Mouse (Mus musculus) megakaryocyte progenitor cell, adult 5-6 weeks (primary cell): ENCODE results near the gene Hoxd8. TPM values are rescaled to one million over a fixed set of nuclear protein-coding genes. Genes with fewer than 3 reads are reported as not detected.
A peak's percentile ranks its signal among the peaks of the same experiment; 100 is the strongest.

Experiments used
- ATAC-seq: replicated peaks from 2 replicates; pipeline ENCODE4 v1.8.0; 2016; ENCODE audit warnings: mild to moderate bottlenecking, moderate TSS enrichment, inconsistent platforms; ENCODE audit not compliant: poor library complexity
- total RNA-seq, 2 experiments: library from RNA; stranded (forward) in 1 of 2; stranded (reverse) in 1 of 2; fragments of 157-497, 149-512 nt in 1 of 2; fragments of 200-1000 nt in 1 of 2; gene quantifications; 2 replicates each; pipeline versions ENCODE4 v1.2.3 to v1.2.4; 2015 to 2017

Hoxd8 gene
- total RNA-seq, 2 experiments from 2014 or later, result not detected

DNA sequence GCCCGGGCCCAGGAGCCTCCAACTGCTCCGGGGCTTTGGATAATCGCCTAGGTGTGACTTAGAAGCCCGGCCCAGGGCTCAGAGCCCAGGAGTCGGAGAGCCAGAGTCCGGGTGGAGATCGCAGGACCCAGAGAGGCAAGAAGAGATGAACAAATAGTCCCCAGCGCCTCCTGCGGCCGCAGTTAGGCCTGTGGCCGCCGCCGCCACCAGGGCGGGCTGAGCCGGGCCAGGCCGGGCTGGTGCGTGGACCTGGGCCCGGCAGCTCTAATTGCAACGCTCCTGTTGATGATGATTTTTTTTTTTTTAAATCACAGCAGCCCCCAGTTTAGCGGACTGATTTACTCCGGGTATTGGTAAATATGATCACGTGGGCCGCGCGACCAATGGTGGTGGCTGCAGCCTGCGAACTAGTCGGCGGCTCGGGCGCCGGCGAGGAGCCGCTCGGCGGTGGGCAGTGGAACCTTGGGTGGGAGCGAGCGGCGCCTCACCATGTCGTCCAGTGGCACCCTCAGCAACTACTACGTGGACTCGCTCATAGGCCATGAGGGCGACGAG is 6.8 kb upstream of the Hoxd8 start, which contains the start of gene Hoxd9:
Gene Hoxd9, plus strand, starts transcription at position 161 of the 555 bp plus-strand sequence.
- no peak; the same call in 1 of the 2 replicates for ATAC-seq

DNA sequence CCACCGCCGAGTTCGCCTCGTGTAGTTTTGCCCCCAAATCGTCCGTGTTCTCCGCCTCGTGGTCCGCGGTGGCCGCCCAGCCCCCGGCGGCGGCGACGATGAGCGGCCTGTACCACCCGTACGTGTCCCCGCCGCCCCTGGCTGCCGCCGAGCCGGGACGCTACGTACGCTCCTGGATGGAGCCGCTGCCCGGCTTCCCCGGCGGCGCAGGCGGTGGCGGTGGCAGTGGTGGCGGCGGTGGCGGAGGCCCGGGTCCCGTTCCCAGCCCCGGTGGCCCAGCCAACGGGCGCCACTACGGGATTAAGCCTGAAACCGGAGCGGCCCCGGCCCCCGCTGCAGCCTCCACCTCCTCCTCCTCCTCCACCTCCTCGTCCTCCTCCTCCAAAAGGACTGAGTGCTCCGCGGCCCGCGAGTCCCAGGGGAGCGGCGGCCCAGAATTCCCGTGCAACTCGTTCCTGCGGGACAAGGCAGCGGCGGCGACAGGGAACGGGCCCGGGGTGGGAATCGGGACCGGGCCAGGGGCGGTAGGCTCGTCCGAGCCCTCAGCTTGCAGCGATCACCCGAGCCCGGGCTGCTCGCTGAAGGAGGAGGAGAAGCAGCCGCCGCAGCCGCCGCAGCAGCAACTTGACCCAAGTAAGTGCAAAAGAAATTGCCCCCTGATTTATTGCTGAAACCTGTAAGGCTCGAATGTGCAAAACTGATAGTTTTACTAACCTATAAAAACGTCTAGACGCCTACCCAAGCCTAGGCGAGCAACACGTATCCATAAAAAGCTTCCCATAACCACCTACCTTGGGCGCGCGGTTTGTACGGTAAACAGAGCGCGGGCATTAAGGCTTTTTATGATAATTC is 6.0 kb upstream of the Hoxd8 start:
- no peak for ATAC-seq

DNA sequence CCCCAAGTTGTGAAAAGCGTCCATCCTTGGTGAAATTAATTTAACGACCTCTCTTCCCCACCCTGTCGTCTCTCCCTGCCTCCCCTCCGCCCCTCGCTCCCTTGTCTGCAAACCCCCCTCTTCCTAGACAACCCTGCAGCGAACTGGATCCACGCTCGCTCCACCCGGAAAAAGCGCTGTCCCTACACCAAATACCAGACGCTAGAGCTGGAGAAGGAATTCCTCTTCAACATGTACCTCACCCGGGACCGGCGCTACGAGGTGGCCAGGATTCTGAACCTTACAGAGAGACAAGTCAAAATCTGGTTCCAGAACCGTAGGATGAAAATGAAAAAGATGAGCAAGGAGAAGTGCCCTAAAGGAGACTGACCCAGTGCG is 5.4 kb upstream of the Hoxd8 start:
- no peak for ATAC-seq

DNA sequence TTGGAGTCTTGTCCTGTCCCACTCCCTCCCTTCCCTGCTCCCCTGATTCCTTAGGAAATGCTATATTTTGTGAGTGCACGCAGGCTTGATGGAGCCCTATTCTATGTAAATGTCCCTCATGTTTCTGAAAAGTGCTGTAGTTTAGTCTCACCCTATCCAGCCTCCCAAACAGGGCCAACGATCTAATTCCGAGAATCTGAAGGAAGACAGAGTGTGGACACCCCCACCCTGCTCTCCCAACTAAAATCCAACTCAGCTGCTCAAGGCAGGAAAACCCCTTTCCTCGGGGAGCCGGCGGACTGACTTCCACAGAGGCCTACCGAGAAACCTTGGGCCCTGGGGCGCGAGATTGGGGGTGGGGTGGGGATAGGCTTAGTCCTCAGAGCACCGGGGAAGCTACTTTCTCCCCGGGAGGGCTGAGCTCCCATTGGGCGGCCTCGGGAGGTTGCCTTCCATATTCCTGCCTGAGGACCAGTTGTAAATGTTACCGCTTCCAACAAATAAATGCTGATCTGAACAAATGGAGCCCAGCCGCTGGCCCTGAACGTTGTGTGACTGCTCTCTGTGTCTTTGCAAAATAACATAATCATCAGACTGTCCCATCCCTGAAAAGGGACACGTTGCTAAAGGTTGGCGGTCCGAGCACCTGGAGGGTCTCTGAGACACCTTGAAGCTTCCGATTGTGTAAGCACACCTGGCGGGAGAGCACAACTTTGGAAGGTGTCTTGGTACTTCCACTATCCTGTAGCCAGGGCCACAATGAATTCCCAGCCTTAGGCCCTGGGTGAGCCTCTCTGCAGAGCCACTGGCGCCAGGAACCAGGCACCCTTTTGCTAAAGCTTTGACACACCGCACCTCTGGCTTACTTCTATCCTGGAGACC is 4.5 kb upstream of the Hoxd8 start:
- ATAC-seq, result no peak

DNA sequence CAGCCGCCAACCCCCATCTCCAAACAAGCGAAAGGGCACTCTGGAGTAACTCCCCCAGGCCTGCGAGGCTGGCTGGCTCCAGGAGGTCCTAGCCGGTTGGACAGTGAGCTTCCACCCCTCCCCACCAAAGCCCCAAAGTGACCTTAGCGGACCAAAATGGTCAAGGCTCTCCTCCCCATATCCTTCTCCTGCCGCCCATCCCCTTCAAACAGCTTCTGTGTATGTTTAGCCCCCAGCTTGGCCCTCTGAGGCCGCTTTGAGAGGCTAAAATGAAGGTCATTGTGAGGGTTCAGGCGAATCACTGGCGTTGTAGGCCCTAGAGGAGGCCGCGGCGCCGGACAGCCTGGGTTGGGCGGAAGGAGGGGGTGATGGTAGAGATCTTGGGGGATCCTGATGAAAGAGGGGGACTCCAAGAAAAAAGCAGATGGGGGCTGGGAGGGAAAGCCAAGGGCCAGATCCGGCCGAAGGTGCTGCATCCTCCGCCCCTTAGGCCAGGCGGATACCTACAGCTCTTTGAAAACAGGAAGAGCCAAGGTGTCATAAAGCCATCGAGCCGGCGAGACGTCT is 3.8 kb upstream of the Hoxd8 start:
- ATAC-seq, result no peak

DNA sequence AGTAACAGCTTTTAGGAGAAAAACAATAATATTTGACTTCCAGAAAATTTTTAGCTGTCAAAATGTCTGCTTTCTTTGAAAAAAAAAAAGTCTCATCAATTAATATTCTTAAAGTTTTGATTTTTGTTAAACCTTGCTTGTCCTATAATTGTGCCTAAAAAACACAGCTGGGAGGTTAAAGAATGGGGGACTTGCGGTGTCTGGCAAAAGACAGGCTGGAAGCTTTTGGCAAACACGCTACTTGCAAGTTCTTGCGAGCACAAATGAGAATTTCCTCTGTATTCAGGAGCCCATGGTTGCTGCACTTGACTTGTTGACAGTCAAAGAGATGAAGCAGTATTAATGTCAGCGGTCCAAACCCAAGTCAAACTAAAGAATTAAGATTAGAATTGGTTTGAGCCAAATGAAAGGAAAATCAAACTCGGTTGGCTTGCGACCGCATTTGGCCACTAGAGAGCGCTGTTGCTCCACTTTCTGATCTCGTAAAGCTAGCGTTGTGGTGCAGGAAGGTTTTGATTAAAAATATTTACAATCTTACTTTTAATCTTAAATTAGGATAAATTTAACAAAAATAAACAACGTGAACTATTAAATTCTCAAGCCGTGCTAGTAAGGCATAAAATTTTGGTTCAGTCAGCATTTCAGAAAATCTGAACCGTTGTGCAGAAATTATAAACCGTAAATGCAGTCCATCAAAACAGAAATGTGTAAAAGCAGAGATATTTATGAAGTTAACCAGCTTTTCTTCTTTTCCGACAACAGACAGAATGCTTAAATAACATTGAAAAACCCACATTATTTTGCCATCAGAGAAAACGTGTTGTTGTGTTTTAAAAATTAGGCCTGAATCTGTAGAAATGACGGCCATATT is 2.2 kb upstream of the Hoxd8 start:
- ATAC-seq, result peak; percentile 54; the same call in 1 of the 2 replicates

DNA sequence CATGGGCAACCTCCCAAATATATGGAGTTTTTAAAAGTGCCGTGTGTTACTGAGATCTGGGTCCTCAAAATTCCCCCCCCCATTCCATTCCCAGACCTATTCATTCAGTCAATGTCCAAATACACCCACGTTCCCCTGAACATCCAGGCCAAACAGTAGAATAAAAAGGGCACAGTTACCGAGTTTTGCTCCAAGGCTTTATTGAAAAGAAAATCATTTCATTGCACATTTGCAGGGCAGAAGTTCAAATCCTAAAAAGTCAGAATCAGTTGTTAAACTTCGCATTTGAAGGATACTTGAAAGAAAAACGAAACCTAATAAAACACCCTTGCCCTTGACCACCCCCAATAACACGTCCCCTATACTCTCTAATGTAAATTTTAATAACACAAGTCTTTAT is 1.6 kb upstream of the Hoxd8 start:
- no peak for ATAC-seq

DNA sequence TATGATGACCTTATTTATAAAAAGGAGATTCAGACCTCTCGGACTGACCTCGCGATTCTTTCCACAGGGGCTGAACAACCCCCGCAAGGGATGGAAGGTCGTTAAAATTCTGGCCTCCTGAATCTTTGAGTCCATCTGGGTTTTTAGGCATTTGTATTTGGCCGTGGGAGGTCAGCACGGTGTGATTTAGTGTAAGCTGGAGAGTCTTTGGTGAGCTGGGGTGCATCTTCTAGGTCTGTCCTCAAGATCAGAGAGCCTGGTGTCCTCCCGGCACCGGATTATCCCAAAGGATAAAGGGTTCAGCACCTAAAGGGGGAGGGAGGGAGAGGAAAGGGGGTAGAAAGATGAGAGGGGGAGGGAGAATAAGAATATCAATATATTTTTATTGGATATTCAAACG is 1.1 kb upstream of the Hoxd8 start:
- no peak for ATAC-seq

DNA sequence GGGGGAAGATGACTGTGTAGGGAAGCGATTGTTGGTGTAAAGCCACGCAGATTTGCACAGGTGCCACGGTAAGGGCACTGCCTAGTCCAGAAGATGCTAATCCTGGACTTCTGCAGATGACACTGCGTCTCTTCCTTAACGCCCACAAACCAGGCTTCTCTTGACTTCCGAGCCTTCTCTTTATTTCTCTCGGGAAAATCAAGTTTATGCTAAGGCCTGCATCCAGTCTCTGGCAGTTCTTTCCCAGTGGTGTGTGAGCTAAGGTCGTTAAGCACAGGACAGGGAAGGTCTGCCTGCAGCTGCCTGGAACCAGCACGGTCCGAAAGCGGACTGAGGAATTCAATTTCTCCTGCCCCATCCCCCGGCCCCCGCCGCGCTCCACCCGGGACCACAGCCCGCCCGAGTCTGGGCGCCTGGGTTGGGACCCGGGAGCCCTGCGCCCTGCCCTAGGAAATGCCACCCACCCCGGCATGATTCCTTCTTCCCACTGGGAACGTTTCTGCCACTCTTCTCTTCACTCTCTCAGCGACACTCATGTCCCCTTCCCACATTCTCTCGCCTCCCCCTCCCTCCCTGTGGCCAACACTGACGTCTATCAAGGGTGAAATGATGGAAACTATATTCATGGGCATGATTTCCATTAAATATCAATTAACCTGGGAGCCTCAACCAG is 559 bp upstream of the Hoxd8 start:
- no peak for ATAC-seq

DNA sequence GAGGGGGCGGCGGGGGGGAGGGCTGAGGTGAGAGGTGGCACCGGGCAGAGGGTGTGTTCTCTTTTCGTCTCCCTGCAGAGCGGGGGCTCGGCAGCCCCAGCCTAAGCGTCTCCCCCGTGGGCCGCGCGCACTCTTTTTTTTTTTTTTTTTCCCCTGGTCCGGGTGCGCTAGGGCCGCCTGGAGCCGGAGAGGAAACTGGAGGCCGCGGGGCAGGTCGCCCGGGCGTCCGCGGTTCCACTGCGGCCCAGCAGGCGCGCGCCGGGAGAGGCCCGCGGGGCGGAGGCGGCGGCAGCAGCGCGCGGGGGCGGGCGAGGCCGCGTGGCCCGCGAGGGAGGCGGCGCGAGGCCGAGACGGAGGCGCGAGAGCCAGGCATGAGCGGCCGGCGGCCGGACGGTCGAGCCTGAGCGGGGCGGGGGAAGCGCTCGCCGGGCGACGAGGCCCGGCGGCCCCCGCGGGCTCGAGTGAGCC is 618 bp downstream of the Hoxd8 start:
- no peak for ATAC-seq

DNA sequence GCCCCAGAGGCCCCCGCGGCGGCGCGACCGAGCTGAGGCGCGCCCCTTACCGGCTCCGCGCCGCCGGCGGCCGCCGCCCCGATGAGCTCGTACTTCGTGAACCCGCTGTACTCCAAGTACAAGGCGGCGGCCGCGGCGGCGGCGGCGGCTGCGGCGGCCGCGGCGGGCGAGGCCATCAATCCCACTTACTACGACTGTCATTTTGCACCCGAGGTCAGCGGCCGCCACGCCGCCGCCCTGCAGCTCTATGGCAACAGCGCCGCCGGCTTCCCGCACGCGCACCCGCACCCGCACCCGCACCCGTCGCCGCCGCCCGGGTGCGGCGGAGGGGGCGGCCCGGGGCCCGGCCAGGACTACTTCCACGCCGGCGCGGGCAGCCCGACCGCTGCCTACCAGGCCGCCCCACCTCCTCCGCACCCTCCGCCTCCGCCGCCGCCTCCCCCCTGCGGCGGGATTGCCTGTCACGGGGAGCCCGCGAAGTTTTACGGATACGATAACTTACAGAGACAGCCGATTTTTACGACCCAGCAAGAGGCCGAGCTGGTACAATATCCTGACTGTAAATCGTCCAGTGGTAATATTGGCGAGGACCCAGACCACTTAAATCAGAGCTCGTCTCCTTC is 1.2 kb downstream of the Hoxd8 start:
- ATAC-seq, result 0 out of 2 replicates have a peak, but pooled peaks have one; percentile 14

DNA sequence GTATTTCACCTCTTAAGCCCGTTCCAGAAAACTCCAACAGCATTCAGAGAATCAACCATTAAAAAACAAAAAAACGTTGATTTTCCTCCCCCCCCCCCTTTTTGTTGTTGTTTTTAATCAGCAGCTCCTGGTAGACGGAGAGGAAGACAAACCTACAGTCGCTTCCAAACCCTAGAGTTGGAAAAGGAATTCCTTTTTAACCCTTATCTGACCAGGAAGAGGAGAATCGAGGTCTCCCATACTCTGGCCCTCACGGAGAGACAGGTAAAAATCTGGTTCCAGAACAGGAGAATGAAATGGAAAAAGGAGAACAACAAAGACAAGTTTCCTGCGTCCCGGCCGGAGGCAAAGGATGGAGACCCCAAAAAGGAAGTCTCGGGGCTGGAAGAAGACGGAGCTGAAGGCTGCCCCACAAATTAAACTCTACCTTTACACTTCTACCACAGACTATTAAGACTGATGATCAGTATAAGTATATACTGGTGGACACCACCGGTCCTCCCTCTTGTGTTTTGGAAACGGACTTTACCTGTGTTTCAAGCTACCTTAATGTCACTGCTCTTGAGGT is 2.1 kb downstream of the Hoxd8 start:
- no peak for ATAC-seq

DNA sequence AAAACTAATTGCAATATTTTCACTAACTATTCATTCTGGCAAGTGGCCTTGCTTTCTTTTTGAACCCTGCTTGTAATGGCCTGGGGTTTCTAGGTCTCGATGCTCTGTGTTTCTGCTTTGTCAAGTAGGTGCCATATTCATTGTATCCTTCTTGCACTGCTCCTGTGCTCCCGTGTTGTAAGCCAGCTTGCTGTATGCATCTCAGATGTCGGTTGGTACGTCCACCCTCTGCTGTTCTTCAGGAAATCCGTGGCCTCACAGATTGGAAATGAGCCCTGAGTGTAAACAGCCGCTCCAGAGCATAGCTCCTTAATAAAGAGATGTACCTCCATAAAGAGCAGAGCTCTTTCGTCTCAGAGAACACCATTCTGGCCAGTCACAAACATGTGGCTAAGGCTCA is 3.2 kb downstream of the Hoxd8 start:
- ATAC-seq, result no peak

DNA sequence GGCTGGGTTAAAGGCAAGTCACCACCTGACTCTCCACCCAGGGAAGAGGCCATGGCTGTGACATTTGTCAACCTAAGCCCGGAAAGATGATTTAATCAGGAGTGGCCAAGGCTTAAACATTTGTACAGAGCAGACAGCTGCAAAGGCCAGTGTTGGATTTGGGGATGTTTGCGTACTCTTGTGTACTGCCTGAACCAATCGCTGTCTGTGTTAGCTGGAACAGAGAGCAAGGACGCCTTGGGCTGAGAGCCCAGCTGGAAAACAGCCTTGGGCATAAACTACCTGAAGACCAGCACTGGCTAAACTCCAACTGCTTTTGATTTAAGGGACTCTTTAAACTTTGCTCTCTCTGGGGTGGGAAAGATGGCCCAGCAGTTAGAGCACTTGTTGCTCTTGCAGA is 4.3 kb downstream of the Hoxd8 start:
- ATAC-seq, result no peak

DNA sequence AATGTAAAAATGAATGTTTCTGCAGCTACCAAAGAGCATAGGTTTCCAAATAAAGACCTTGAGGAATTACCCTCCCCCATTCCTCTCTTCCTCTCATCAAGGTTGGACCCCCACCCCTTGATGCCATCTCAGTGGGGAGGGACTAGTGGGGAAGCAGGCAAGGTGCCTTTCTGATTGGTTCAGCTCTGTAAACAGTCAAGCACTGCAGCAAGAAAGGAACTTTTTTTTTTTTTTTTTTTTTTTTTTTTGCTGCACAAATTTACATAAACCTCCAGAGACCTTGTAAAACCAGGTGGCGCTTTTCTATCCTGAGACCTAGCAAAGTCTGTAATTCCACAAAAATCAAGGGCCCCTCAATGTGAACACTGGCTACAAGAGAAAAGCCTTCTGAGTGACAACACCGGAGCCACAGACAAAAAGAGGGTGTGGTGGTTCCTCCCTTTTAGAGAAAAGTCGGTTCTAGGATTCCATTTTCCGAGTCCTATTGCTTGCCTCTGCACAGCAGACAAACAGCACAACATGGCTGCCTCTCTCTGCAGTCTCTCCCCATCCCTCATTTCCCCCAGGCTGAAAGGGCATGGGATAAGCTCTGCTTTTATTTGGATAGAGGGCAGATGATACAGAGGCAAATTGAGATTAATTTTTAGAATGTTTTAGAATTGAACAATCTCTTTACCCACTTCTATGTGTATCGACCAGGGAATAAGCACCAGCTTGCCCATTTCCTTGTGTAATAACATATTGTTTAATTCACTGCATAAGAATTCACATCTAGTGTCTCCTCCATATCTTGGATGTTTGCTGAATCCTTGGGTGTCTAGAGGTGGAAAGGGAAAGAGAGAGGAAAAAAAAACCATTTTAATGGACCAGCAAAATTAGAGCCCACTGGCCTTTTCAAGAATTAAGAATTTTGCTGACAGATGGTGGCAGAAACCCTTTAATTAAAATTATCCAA is 5.3 kb downstream of the Hoxd8 start:
- no peak for ATAC-seq

DNA sequence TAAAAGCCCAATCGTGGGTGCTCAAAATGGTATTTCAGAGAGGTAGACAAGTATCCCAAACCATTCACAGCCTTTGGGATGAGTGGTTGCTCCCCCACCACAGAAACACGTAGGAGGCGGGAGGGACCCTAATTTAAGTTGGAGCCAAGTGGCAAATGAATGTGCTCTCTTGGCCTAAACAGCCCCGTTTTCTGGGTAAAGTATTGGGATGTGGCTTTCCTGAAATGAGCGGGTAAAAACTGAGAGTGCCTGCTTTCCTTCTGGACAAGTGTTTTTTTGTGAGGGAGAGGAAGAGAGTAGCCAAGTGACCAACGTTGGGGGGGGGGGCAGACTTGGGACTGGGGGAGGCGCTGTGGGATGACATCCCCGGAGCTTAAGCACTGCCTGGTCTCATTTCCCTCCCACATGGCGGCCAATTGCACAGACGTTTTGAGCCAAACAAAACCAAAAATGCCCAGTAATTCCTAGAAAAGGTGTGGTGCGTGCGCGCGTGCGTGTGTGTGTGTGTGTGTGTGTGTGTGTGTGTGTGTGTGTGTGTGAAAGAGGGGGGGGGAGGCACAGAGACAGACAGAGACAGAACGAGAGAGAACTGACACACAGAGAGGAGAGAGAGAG is 6.6 kb downstream of the Hoxd8 start:
- ATAC-seq, result no peak
